Mouse (Mus musculus): ENCODE data around the gene Hspa1l.

- TF ChIP-seq POLR2A (IDR thresholded peaks at IDR 0.05; ENCODE audit: borderline replicate concordance, extremely low read depth, low read depth, low read length) = no peak
- TF ChIP-seq CTCF (IDR thresholded peaks at IDR 0.05; ENCODE audit: insufficient read depth, low read length) = no peak
Observed at GRCm38 (mm10) chr17:34953904-34954303, 18.6 kb upstream of the Hspa1l start.
